Mouse (Mus musculus) limb, embryonic 13.5 days (tissue): ENCODE results near the gene Abcc1. TPM values are rescaled to one million over a fixed set of nuclear protein-coding genes. Genes with fewer than 3 reads are reported as not detected.

Source experiments
- ATAC-seq: fragments of 200-750 bp; cut with Nextera tagmentation; 2 replicates; pipeline ENCODE4 v1.8.0; 2017; ENCODE audit warnings: low read depth, moderate number of reproducible peaks, moderate TSS enrichment; ENCODE audit not compliant: low FRiP score
- H3K27ac ChIP-seq: fragments of 300-500 bp; sonication (generic); 2 replicates; pipeline ENCODE4 v1.5.1; 2015; ENCODE audit warnings: inconsistent platforms, mild to moderate bottlenecking, moderate library complexity
- H3K27me3 ChIP-seq: fragments of 300-500 bp; sonication (generic); 2 replicates; pipeline ENCODE4 v1.6.1; 2015; ENCODE audit warnings: mild to moderate bottlenecking, inconsistent platforms
- H3K36me3 ChIP-seq: fragments of 300-500 bp; sonication (generic); 2 replicates; pipeline ENCODE4 v1.6.1; 2015; ENCODE audit warnings: inconsistent platforms, mild to moderate bottlenecking, moderate library complexity
- H3K4me1 ChIP-seq: fragments of 300-500 bp; sonication (generic); 2 replicates; pipeline ENCODE4 v1.6.1; 2015; ENCODE audit warnings: inconsistent platforms
- H3K4me2 ChIP-seq: fragments of 300-500 bp; sonication (generic); replicated peaks from 2 replicates; pipeline ENCODE4 v1.6.1; 2015; ENCODE audit warnings: inconsistent platforms, mild to moderate bottlenecking, moderate library complexity
- H3K4me3 ChIP-seq: fragments of 300-500 bp; sonication (generic); 2 replicates; pipeline ENCODE4 v1.5.1; 2015; ENCODE audit warnings: moderate library complexity, mild to moderate bottlenecking, inconsistent platforms
- H3K9ac ChIP-seq: fragments of 300-500 bp; sonication (generic); 2 replicates; pipeline ENCODE4 v1.6.1; 2015; ENCODE audit warnings: mild to moderate bottlenecking, inconsistent platforms
- H3K9me3 ChIP-seq: fragments of 300-500 bp; sonication (generic); 2 replicates; pipeline ENCODE4 v1.6.1; 2016; ENCODE audit warnings: inconsistent platforms
- WGBS: fragments of 180-500 bp; shearing (Covaris S2); methylation state at CpG from one replicate; pipeline ENCODE4 v1.1.7; 2015; 5-methylcytosine and 5-hydroxymethylcytosine counted together
- polyA plus RNA-seq: library from polyadenylated mRNA; unstranded; fragments of >200 nt; fragmentation: Nextera tagmentation; extraction: Ambion mirVana; gene quantifications from 2 replicates; pipeline ENCODE4 v1.2.1, GENCODE M21; 2015

The Abcc1 gene
- polyA plus RNA-seq, 1 experiment from 2014 or later = 10.0 TPM

- Histone ChIP-seq H3K4me2 (peak overlapping the region; percentile 85), H3K4me3 (peak overlapping the region; percentile 81), H3K27ac (peak overlapping the region; percentile 44; the same call in 1 of the 2 replicates), H3K4me1 (peaks cover 13% of the 10 kb centered on the region), H3K36me3 (no peaks in the 10 kb centered on the region), H3K9me3 (no peaks in the 10 kb centered on the region), H3K9ac (peak overlapping the region; percentile 85), H3K27me3 (no peaks in the 10 kb centered on the region)
- WGBS = 2% methylated on average over 7 of the region's 7 CpGs
- ATAC-seq = peak; percentile 17
These were observed 427 bp upstream of the Abcc1 start for GRCm38 (mm10) chr16:14360931-14361330.

- H3K27me3 ChIP-seq = no peaks in the 10 kb centered on the region
- H3K4me3 ChIP-seq = peak overlapping the region; percentile 81
- WGBS = 33% methylated on average over 7 of the region's 7 CpGs
- peak overlapping the region; percentile 85 for H3K9ac ChIP-seq
- H3K27ac ChIP-seq = no peak overlapping the region
- no peak for ATAC-seq
- no peaks in the 10 kb centered on the region for H3K9me3 ChIP-seq
- H3K4me1 ChIP-seq = peaks cover 13% of the 10 kb centered on the region
- H3K36me3 ChIP-seq = no peaks in the 10 kb centered on the region
- peak overlapping the region; percentile 85 for H3K4me2 ChIP-seq
These were observed 902 bp downstream of the Abcc1 start for GRCm38 (mm10) chr16:14362099-14362820.

DNA sequence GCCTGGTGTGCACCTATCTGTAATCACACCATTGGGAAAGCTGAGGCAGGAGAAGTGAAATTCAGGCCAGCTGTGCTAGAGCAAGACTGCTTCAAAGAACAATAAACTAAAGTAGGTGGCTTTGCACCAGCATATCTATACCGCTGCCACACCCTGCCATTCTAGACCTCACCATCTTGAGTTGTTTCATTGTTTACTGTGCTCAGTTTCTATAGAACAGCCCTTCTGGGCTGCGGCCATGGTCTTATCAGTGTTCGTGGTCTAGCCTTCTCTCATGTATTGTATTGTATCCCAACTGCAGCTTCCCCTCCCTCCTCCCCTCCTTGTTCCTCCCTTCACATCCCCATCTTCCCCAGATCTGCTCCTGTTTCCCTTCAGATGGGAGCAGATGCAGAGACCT, 2.1 kb downstream of the Abcc1 start:
- no peaks in the 10 kb centered on the region for H3K36me3 ChIP-seq
- H3K4me2 ChIP-seq = no peak overlapping the region
- 92% methylated on average over 3 of the region's 3 CpGs for WGBS
- ATAC-seq = no peak
- no peaks in the 10 kb centered on the region for H3K9me3 ChIP-seq
- H3K27ac ChIP-seq = no peak overlapping the region
- peaks cover 13% of the 10 kb centered on the region for H3K4me1 ChIP-seq
- no peaks in the 10 kb centered on the region for H3K27me3 ChIP-seq
- H3K4me3 ChIP-seq = no peak overlapping the region
- H3K9ac ChIP-seq = no peak overlapping the region; the same call in 1 of the 2 replicates

GRCm38 (mm10) chr16:14364066-14364465, 2.7 kb downstream of the Abcc1 start:
- no peak for ATAC-seq
- Histone ChIP-seq H3K9ac (no peak overlapping the region; the same call in 1 of the 2 replicates), H3K4me1 (peaks cover 13% of the 10 kb centered on the region), H3K4me3 (no peak overlapping the region), H3K36me3 (no peaks in the 10 kb centered on the region), H3K9me3 (no peaks in the 10 kb centered on the region), H3K27ac (no peak overlapping the region), H3K4me2 (no peak overlapping the region), H3K27me3 (no peaks in the 10 kb centered on the region)
- 86% methylated on average over 6 of the region's 6 CpGs for WGBS

DNA sequence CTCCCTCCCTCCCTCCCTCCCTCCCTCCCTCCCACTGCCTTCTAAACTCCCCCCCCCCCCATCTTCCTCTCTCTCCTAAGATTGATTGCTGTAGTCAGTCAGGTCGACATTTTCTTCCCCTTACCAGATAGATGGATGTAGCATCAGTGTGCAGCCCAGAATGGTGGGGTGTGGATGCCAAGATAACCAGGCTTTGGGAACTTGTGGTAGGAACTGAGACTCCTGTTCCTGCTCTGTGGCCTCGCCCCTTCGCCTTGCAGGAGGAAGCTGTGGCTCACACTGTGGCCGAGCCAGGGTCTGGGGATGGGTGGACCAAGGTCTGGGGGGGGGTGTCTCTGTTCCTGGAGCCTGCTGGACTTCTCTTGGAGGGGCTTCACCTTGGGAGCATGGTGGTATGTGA, 4.1 kb downstream of the Abcc1 start:
- WGBS = 82% methylated on average over 4 of the region's 4 CpGs
- no peak for ATAC-seq
- H3K4me3 ChIP-seq = no peak overlapping the region
- H3K36me3 ChIP-seq = no peaks in the 10 kb centered on the region
- H3K4me2 ChIP-seq = no peak overlapping the region
- H3K27ac ChIP-seq = no peak overlapping the region
- peaks cover 18% of the 10 kb centered on the region for H3K4me1 ChIP-seq
- H3K27me3 ChIP-seq = no peaks in the 10 kb centered on the region
- no peaks in the 10 kb centered on the region for H3K9me3 ChIP-seq
- no peak overlapping the region for H3K9ac ChIP-seq

- no peak overlapping the region for H3K27ac ChIP-seq
- H3K4me3 ChIP-seq = no peak overlapping the region
- H3K36me3 ChIP-seq = no peaks in the 10 kb centered on the region
- no peaks in the 10 kb centered on the region for H3K27me3 ChIP-seq
- H3K9ac ChIP-seq = no peak overlapping the region
- H3K4me1 ChIP-seq = peaks cover 15% of the 10 kb centered on the region
- no peaks in the 10 kb centered on the region for H3K9me3 ChIP-seq
- H3K4me2 ChIP-seq = no peak overlapping the region
- no peak for ATAC-seq
- 82% methylated on average over 1 of the region's 1 CpGs for WGBS
These were observed 4.7 kb downstream of the Abcc1 start for GRCm38 (mm10) chr16:14366017-14366416.

DNA sequence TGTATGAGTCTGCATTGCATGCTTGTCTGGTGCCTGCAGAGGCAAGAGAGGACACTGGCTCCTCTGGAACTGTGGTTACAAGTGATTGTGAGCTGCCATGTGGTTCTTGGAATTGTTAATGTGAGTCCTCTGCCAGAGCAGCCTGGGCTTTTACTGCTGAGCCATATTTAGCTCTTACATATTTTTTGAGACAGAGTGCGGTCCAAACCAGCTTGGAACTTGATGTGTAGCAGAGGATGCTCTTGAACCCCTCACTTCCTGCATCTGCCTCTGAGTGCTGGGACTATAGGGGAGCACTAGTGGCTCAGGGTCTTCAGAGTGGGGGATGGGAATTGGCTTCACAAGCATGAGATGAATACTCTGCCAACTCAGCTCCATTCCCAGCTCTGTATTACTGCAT, 10.0 kb downstream of the Abcc1 start:
- WGBS = 54% methylated on average over 1 of the region's 1 CpGs
- Histone ChIP-seq H3K4me2 (no peak overlapping the region), H3K4me3 (no peak overlapping the region), H3K9me3 (no peaks in the 10 kb centered on the region), H3K36me3 (no peaks in the 10 kb centered on the region), H3K27ac (no peak overlapping the region), H3K9ac (no peak overlapping the region), H3K4me1 (peaks cover 22% of the 10 kb centered on the region), H3K27me3 (no peaks in the 10 kb centered on the region)
- no peak; the same call in none of the 2 replicates for ATAC-seq

- H3K9ac ChIP-seq = no peak overlapping the region
- H3K4me2 ChIP-seq = no peak overlapping the region
- ATAC-seq = no peak
- no peak overlapping the region for H3K4me3 ChIP-seq
- H3K36me3 ChIP-seq = no peaks in the 10 kb centered on the region
- H3K27me3 ChIP-seq = no peaks in the 10 kb centered on the region
- WGBS = 69% methylated on average over 1 of the region's 1 CpGs
- H3K4me1 ChIP-seq = peaks cover 22% of the 10 kb centered on the region
- no peak overlapping the region for H3K27ac ChIP-seq
- no peaks in the 10 kb centered on the region for H3K9me3 ChIP-seq
These were observed 11.0 kb downstream of the Abcc1 start for GRCm38 (mm10) chr16:14372382-14372781.

DNA sequence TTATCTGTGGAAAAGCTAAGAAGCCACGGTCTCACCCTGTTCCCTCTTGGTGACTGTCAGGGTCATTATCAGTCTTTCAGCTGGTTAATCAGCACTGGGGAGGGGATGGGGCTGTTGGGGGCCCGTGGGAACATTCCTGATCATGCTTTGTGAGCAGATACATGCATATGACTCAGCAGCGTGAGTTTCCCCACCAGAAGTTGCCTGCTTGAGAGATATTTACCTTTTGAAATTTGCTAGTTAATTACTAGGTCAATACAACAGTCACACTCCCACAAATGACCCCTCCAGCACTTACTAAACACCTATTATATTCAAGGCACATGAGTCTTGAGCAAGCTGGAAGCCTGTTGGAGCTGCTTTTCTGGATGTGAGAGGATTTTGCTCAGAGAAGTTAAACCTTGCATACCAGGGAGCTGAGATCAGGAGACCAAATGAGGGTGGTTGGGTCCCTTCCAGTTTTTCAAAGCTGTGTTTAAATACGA, 11.5 kb downstream of the Abcc1 start:
- Histone ChIP-seq H3K4me2 (no peak overlapping the region), H3K9ac (no peak overlapping the region), H3K9me3 (no peaks in the 10 kb centered on the region), H3K4me1 (peaks cover 22% of the 10 kb centered on the region), H3K4me3 (no peak overlapping the region), H3K36me3 (no peaks in the 10 kb centered on the region), H3K27me3 (no peaks in the 10 kb centered on the region), H3K27ac (no peak overlapping the region)
- no peak for ATAC-seq
- 61% methylated on average over 4 of the region's 4 CpGs for WGBS

- H3K36me3 ChIP-seq = no peaks in the 10 kb centered on the region
- WGBS = 97% methylated on average over 1 of the region's 1 CpGs
- H3K4me2 ChIP-seq = no peak overlapping the region
- no peak for ATAC-seq
- H3K9ac ChIP-seq = no peak overlapping the region
- H3K4me1 ChIP-seq = peaks cover 17% of the 10 kb centered on the region
- H3K27me3 ChIP-seq = no peaks in the 10 kb centered on the region
- no peaks in the 10 kb centered on the region for H3K9me3 ChIP-seq
- no peak overlapping the region for H3K4me3 ChIP-seq
- H3K27ac ChIP-seq = no peak overlapping the region
These were observed 14.6 kb downstream of the Abcc1 start for GRCm38 (mm10) chr16:14375942-14376341.

GRCm38 (mm10) chr16:14376352-14376751, 15.0 kb downstream of the Abcc1 start:
- Histone ChIP-seq H3K9me3 (no peaks in the 10 kb centered on the region), H3K9ac (no peak overlapping the region), H3K4me2 (no peak overlapping the region), H3K27me3 (no peaks in the 10 kb centered on the region), H3K4me1 (peaks cover 14% of the 10 kb centered on the region), H3K27ac (no peak overlapping the region), H3K36me3 (no peaks in the 10 kb centered on the region), H3K4me3 (no peak overlapping the region)
- no peak for ATAC-seq
- WGBS = 63% methylated on average over 2 of the region's 2 CpGs

DNA sequence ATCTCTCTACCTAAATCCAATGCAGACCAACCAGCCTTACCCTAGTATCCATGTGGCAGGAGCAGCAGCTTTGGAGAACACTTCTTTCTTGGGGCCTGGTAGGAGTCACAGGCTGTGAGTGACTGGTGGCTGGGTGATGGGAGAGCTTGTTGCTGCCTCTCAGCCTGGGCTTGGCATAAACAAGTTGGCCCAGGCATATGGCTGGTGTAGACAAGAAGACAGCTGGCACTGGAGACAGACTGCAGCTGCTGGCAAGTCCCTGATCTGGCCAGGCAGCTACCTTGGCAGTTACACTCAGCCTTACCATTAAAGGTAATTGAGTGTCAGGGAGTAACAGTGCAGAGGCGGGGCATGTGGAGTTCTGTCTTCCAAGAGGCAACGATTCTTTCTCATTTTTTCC, 16.0 kb downstream of the Abcc1 start:
- Histone ChIP-seq H3K27ac (no peak overlapping the region), H3K36me3 (no peaks in the 10 kb centered on the region), H3K9ac (no peak overlapping the region), H3K4me1 (peaks cover 6% of the 10 kb centered on the region), H3K4me2 (no peak overlapping the region), H3K27me3 (no peaks in the 10 kb centered on the region), H3K9me3 (no peaks in the 10 kb centered on the region), H3K4me3 (no peak overlapping the region)
- ATAC-seq = no peak
- 86% methylated on average over 2 of the region's 2 CpGs for WGBS

DNA sequence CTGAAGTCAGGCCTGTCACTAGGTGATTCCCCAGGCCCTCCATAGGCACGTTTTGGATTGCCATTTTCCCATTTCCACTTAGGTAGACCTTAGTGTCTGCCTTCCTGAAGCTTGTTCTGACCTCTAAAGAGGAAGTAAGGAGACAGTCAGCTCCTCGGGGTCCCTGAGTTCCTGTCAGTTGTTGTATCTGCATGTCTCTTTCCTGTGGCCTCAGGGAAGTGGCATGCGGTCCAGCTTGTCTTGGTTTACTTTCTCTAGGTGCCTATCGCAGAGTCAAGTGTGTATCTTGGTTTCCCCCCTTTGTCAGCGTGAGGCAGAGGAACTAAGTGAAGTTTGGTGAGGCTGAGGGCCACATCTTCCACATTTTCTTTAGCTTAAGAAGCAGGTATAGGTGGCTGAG, 17.3 kb downstream of the Abcc1 start:
- H3K27ac ChIP-seq = no peak overlapping the region

More for the DNA sequence above, 17.3 kb downstream of the Abcc1 start:
- Histone ChIP-seq H3K9ac (no peak overlapping the region), H3K4me1 (no peaks in the 10 kb centered on the region), H3K27me3 (no peaks in the 10 kb centered on the region), H3K36me3 (no peaks in the 10 kb centered on the region), H3K4me3 (no peak overlapping the region), H3K4me2 (no peak overlapping the region), H3K9me3 (no peaks in the 10 kb centered on the region)
- WGBS = 83% methylated on average over 5 of the region's 5 CpGs
- no peak for ATAC-seq
